Mouse (Mus musculus) bone marrow, adult 2 months (tissue): ENCODE measurements at regions not wholly inside any gene's neighbourhood (a gene's known extent, or its start where the extent isn't known, plus 50 kb on each side); places are given as distances from the start of the nearest gene placed in this dataset.

Experiments used
- CTCF ChIP-seq: fragments of 200-500 bp; IDR thresholded peaks from 2 replicates; pipeline ENCODE4 v1.5.1; 2011; ENCODE audit warnings: low read length, control low read depth; ENCODE audit not compliant: control insufficient read depth, insufficient read depth
- POLR2A ChIP-seq: fragments of 200-500 bp; IDR thresholded peaks from 2 replicates; pipeline ENCODE4 v1.6.1; 2011; ENCODE audit warnings: low read depth, mild to moderate bottlenecking, control low read depth, low read length, borderline replicate concordance; ENCODE audit not compliant: control insufficient read depth

GRCm38 (mm10) chr11:71375132-71375531, 144.6 kb upstream of the Nlrp1b start:
- TF ChIP-seq CTCF (no peak), POLR2A (no peak)
